Mouse (Mus musculus) retina, postnatal 1 day (tissue): Measurements from ENCODE around the gene Lyrm1.

Experiments used
- DNase-seq: peaks from one replicate; pipeline ENCODE4 v3.0.0-alpha.2; 2012

Gene Lyrm1

DNA sequence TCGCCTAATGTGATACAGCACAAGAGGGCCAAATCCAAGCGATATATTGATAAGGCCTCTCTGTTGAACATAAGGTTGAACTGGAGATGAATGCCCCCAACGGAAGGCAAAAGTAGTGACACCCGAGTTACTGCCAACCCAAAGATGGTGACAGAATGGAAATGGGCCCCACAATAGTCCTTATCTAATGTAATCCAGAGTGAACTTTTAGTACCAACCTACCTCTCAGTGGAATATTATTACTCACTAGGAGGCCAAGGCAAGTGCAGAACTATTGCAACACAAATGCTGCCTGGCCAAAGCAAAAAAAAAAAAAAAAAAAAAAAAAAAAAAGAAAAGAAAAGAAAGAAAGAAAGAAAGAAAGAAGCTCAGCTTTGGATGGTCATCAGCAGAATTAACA is 2.9 kb upstream of the Lyrm1 start:
- DNase-seq = no peak

DNA sequence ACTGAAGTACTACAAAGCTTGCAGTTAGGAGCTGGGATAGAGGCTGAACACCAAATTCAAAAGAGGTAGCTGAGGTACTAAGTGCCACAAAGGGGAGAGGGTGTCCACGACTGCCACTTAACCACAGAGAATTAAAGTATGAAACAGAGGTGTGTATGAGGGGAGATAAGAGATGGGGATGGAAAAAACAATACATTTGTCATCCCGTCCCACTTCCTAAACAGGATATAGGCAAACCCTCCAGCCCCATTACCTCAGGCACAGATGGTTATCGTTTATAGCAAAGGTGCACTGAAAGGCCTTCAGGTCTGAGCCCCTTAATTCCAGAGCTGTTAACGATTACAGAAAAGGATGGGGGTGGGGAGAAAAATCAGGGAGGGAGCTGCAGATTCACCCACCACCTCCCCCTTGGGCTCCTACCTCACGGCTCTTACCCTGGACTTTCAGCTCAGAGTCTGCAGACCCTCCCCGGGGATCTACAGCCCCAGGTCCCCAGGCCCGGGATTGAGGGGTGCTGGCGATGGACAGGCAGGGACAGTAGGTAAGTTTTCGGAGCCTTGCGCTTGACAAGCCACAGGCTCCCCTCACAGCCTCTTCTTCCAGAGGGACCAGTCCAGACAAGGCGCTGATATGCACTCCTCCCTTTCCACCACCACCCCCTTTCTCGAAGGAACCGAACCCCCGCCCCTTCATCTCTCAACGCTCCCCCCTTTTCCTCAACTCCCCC is 680 bp upstream of the Lyrm1 start:
- DNase-seq = no peak

DNA sequence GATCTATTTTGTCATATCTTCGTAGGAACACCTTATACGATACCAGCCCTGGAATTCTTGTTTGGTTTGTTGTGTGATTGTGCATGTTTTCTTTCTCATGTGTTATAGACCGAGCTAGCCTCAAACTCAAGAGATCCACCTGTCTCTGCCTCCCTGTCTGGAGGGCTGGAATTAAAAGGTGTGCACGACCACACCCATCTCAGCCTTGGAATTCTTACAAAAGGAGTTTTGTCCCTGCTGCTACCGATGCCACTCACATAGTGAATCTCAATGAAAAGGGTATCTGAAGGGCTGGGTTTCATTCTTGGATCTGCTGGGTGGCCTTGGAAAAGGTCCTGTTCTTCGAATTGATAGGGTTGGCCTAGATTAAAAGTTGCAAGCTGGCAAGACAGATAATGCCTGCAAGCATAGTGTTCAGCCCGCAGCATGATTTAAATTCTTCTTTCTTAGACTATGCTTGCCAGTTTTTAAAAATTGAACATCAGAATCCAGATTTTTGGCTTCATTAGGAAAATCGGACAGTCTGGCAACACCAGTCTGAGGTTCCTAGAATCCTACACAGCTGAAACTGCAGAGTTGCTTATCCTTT is 2.0 kb downstream of the Lyrm1 start:
- no peak for DNase-seq

DNA sequence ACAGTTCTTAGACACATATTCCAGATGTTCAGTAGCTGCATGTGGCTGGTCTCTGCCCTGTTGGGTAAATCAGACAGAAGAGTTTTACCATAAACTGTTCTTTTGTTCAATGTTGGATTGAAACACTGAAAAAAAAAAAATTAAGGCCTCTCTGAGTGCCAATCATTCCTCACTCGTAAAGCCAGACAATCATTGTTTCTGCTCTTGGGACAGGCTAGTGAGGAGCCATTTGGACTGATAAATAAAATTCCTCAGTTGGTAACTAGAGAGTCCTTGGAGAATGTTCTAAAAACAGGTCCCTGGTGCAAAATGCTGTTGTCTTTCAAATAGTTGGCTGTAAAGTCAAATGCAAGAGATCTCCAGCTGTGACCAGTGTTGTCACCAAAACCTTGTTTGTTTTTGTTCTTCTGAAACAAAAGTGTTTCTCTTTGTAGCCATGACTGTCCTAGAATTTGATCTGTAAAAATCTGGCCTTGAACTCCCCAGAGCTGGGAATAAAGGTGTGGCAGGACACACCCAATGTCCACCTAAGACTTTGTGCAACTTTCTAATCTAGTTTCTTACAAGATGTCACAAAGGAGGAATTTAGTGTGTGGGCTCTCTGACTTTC is 2.7 kb downstream of the Lyrm1 start:
- no peak for DNase-seq

DNA sequence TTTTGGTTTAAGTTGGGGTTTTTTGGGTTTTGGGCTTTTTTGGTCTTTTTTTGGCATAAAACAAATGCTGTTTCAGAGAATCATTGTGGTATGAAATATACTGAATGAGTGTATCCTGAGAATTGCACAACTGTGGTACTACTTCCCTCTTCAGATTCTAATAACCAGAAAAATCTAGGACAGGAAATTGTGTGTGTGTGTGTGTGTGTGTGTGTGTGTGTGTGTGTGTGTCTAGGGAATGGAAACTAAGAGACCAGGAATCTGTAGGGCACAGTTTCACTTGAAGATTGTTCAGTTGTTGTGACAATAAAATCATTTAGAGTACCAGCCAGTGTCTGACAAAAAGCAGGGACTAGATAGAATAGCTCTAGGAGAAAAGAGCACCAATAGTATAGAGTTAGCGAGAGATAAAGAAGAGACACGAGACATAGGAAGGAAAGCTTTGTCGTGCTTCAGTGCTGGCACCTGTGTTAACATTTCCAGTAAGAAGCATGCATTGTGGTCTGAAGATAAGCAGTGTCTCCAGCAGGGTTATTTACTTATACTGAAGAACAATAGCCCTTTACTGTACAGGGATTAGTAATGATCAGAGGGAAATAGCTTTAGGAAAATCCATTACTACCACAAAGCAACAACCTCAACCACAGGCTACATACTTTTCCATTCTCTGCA is 3.9 kb downstream of the Lyrm1 start:
- no peak for DNase-seq

DNA sequence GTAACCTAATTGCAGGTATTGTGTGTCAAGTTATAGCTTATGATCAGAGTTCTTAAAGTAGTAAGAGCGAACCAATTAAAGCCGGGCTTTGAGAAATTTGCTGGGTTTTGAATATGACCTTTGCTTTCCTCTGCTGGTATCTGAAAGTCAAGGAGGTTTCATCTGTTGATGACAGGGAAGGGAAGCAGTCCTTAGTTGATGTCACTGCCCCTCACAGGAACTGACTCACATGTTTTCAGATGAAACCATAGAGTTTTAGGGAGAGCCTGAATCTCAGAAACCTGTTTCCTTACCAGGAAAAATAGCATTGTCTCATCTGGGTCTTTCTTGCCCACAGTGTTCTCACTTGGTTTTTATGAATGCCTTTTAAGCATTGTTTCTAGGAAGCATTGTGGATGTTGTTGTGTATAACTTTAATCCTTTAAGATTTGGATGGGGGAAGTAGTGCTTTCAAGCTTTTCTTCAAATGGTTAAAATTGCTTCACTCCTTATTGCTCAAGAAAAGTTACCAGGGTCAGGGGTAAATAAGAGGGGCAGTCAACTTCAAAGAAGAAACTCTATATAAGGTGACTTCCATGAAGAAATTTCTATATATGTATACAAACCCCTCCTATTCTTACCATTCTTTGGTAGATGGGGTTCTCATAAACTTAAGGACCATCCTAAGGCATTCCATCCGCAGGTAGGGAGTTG is 11.0 kb downstream of the Lyrm1 start:
- no peak for DNase-seq

DNA sequence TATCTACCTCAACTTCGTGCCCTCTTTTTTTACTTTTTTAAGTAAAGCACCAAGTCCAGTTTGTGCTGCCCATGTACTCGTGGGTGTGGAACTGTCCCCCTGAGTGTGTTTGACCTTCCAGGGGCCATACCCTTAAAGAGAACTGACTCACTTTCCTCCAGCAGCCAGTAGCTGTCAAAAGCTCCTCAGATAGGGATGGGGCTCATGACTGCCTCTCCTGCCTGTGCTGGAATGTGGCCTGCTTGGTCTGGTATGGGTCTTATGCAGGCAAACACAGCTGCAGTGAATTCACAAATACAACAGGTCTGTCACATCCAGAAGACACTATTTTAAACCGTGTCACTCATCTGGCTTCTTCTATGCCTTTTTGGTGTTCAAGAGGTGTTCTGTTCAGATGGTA is 16.1 kb downstream of the Lyrm1 start:
- DNase-seq = no peak

DNA sequence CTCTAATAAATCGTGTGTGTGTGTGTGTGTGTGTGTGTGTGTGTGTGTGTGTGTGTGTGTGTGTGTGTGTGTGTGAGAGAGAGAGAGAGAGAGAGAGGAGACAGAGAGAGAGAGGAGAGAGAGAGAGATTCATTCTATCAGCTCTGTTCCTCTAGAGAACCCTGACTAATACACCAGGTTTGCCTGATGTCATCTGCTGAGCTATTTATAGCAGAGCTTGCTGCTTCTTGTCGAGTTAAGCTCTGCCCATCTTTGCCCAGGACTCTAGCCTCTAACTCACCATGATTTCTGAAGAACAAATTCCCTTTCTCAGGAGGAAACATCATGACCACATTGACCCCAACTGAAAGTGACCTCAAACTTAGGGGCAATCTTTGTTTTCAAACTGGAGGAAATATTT is 24.8 kb downstream of the Lyrm1 start:
- DNase-seq = peak; percentile 22

DNA sequence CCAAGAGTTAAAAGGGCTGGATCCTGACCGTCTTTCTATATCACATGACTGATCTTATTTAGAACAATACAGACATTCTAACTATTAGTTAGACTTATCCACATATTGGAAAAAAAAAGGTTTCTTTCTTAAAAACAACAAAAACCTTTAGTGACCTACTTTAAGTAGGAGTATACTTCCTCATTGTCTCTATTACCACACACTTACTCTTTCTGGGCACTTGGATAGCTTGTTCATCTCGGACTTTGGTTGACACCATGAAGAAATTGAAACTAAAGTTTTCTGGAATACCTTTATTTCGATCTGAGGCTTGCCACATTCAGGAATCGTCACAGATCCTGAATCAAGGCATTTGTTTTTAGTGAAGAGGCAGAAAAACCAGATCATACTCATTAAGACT is 25.4 kb downstream of the Lyrm1 start:
- DNase-seq = no peak

DNA sequence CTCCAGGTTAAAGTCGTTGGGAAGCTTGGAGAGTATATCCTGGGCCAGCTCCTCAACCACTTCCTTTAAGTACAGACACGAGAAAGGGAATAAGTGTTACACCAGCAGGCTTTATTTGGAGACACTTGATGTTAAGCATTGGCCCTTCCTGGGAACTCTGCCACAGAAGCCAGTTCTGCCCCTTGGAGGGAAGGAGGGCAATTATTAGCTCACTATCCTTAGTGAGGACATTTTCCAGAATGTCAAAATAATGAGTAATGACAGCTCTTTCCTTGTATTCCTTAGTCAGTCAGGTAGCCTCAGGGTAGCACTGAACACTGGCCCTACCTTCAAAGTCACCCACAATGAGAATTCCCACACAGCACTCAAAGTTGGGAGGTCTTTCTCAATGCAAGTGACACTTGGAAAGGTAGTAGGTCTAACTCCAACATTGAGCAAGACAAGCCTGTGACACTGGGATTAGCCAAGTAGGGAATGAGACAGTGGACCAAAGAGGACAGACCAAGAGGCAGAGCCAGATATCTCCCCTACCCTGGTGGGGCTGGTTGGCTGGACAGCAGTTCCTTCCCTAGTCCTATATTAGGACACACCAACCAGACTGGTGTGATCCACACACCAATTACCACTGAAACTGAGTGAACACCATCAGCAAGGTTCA is 33.3 kb downstream of the Lyrm1 start:
- DNase-seq = no peak

DNA sequence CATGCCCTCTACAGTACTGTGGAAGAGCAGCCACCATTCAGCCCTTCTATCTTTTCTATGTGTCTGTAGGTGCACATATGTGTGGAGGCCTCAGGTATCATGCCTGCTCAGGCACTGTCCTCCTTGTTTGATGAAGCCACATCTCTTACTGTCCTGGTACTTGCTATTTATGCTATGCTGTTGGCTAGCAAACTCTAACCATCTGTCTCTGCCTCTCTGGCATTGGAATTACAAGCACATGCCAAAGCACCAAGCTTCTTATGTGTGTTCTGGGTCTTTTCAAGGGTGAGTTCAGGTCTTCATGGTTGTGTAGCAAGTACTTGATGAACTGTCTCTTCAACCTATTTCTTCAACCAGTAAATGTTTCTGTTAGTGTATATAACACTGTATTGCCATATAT is 40.7 kb downstream of the Lyrm1 start:
- DNase-seq = no peak

DNA sequence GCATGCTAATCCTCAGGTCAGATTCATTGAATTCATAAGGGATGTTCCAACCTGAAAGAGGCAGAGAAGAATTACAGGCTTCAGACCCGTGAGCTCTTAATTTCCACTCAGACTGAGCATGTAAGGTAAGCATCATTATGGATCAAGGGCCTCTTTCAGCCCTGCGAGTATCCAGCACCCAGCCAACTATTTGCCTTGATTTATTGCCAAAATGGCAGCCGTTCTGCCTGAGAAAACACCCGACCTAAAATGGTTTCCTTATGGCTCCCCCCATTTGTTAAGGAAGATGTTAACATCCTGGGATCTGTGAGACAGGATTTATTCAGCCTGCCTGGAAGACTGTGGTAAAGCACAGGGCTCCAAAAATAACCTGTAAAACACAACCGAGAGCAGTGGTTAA is 41.4 kb downstream of the Lyrm1 start:
- no peak for DNase-seq

DNA sequence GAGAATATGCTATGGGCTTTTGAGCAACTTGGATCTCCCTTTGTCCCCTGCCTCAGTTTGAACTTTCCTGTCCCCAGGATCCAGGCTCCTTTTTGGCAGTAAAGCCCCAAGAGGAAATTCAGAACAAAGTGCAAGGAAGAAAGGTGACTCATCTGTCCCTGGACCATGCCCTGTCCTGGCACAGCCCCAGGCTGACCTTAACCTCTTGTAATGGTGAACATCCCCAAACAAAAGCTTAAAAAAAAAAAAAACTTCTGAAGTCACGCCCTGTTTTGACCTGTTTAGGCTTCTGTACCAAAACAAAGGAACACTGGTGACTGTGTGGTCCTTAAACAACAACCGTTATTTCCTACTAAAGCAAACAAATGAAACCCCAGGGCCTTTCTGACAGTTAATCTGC is 45.9 kb downstream of the Lyrm1 start:
- no peak for DNase-seq

DNA sequence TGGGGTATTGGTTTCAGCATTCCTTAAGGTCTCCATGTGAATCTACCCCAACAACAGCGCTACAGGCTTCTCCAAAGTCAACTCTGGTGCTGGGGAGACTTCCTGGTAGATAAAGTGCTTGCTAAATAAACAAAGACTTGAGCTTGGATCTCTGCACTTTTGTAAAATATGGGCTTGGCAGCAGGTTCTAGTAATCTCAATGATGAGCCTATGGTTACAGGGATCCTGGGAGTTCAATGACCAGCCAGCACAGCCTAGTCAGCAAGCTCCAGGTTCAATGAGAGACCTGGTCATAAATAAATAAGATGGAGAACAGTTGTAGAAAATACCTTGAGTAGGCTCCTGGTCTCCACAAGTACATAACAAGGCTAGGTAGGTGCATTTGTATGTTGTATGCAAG is 58.4 kb downstream of the Lyrm1 start:
- DNase-seq = no peak

DNA sequence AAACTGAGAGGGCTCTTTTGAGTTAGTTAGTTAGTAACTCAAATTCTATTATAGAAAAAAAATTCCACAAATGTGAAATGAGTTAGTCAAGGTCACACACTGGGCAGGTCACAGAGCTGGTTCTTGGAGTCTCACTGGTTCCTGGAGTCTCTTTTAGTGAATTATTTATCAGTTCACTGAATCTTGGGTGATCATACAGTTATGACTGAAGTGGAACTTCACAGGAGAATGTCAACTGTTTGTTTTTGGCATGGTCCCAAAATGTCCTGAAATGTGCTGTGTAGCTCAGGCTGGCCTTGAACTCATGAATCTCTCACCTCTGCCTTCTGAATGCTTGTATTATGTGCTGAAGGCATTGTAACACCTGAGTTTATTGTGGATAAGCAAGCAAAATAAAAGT is 61.8 kb downstream of the Lyrm1 start:
- DNase-seq = no peak

DNA sequence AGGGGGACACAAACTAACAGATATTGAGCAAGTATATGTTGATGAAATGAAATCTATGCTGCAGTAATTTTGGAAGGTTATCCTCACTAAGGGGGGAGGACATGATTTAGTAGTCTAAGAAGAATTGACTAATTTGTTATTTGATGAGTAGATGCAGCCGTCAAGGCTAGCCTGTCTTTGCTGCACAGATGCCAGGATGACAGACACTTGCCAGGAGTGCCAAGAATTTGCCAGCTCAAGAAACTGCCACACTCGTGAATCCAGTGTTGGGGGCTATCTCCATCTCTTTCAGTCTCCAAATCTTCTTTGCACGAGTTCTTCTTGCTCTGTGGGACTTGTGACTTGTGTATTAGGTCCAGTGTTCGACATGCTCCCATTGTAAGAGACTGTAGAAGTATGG is 63.4 kb downstream of the Lyrm1 start:
- DNase-seq = no peak

DNA sequence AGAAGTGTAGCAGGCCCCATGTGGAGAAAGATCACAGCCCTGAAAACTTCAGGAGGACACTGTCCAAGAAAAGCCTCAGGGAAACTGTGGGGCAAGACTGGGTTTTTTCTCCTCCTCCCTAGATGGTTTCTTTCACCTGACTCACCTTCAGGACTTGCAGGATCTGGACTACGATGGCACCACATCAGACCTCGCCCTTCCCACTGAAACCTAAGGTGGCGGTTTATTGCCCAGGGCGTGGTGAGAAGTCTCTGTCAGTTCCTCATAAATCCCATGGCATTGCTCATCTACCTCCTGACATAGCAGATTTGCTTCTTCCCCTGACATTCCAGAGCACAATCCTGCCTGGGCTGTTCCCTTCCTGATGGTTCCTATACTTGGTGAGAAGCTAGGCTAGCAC is 63.8 kb downstream of the Lyrm1 start:
- DNase-seq = no peak

DNA sequence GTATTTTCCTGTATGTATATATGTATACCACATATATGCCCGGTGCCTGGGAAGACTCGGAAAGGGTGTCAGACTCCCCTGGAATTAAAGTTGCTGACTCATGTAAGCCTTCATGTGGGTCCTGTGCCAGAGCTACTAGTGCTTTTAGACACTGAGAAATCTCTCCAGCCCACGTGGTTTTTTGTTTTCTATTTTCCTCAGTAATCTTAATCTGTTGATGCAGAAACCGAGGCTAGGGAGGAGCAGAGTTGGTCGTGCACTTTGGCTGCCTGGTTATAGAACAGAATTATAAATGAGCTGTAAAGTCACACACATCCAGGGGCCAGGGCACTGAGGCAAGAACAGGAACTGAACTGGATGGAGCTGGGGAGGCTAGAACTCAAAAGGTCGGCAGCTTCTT is 64.3 kb downstream of the Lyrm1 start:
- no peak for DNase-seq

DNA sequence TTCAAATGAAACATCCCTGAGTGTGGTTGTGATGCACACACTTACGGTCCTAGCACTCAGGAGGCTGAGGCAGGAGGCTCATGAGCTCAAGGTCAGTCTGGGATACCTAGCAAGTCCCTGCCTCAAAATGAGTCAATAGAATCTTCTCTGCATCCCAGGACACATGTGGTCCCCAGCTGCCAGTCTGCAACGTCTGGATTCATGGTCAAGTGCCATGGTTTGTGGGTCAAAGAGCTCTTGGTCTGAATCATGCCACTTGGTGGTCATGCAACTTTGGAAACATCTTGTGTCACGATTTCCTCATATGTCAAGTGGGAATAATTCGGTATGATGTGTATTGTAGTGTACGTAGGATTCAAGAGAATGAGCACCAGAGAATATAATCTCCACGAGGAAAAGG is 64.9 kb downstream of the Lyrm1 start:
- no peak for DNase-seq

DNA sequence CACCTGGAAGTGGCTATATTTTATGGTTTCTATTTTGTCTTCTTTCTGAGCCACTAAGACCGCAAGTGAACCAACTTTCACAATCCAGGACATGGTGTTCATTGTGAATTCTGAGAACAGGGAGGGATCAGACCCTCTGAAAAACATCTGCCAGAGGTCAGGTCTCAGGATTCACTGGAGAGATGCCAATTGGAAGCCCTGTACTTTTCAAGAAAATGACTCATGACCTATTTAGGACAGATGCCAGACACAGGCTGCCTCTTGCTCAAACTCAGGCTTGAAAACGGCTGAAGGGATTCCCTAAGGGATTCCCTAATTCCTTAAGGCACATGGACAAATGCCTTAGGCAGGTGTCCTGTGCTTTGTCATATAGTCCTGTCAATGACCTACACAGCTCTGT is 65.4 kb downstream of the Lyrm1 start:
- no peak for DNase-seq

DNA sequence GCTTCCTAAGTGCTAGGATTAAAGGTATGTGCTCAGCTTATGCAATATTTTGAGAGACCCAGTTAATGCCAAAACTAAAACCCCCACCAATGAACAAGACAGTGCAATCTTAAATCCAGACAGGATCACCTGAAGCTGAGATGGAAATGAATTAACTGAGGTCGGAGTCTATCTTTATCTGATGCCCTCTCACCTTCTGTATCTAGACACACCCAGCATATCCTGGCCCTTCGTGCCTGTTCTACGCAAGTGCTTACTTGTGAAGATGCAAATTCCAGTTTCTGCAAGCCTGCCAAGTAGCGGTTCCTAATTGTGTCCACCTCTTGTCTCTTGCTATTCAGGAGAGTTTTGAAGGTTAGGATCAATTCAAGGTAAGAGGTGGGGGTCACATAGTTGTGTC is 69.5 kb downstream of the Lyrm1 start:
- no peak for DNase-seq

DNA sequence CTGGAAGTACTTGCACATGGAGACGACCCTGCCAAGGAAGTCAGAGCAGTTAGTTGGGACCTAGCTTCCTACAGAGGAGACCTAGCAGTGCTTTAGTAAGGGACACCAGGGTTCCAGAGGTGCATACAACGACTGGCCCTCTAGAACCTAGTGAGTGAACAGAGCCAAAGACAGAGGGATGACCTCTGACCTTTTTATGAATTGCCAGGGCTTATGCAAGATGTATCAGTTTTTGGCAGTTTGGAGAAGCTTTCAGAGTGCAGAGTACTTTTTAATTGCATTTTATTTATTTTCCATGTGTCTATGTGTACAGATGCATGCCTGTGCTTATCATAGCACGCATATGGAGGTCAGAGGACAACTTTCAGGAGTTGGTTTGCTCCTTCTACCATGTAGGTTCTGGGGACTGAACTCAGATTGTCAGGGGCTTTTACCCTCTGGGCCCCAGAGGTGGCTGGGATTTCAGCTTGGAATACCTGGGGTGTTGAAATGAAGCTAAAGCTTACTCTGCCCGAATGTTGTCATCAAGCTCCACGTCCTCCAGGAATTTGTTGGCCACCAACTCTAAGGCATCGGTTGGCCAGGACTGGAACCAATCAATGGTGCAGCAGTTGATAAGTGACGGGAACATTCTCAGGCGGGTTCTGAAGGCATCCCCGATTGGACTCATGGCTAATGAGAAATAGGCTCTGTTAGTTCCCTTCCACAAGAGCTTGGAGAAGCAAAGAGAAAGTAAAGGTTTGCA is 70.2 kb downstream of the Lyrm1 start:
- no peak for DNase-seq
